8 mouse cellular contexts compared by ENCODE assay signal in genomic region chr17:46555673-46556583, GRCm38 (mm10). TPM values are rescaled to one million over a fixed set of nuclear protein-coding genes. Genes with fewer than 3 reads are reported as not detected.
DNase-seq lines count a peak whose midpoint lies in the region; ATAC-seq and TF ChIP-seq lines count a peak whose summit lies in the region.

Gene Srf (minus strand): TSS chr17:46556175.

- peak; percentile 95 for ATAC-seq in forebrain, embryonic 12.5 days (ENCODE audit: low FRiP score)
- ATAC-seq in heart, postnatal 0 days (ENCODE audit: insufficient read depth, low read depth) = peak; percentile 87
- peak; percentile 96 for ATAC-seq in liver, embryonic 16.5 days (ENCODE audit: low read depth)
- peak; percentile 95 for ATAC-seq in neural tube, embryonic 13.5 days (ENCODE audit: low read depth)

- TF ChIP-seq POLR2A in testis, adult 2 months (IDR thresholded peaks at IDR 0.05; ENCODE audit: control insufficient read depth, low read depth, low read length) = peak; percentile 54

- peaks cover 18% of the 10 kb centered on the region for H3K27me3 ChIP-seq in E14TG2a.4 (ENCODE audit: insufficient read depth, low read length)
- no peaks in the 10 kb centered on the region for H3K27me3 ChIP-seq in forebrain, embryonic 12.5 days
- no peaks in the 10 kb centered on the region for H3K27me3 ChIP-seq in heart, postnatal 0 days (ENCODE audit: control insufficient read depth, insufficient read depth, low read length)
- H3K27me3 ChIP-seq in liver, embryonic 16.5 days (ENCODE audit: control insufficient read depth, insufficient read depth, low read depth, low read length) = no peaks in the 10 kb centered on the region
- no peaks in the 10 kb centered on the region for H3K27me3 ChIP-seq in neural tube, embryonic 13.5 days
- no peaks in the 10 kb centered on the region for H3K27me3 ChIP-seq in testis, adult 2 months (ENCODE audit: control insufficient read depth, insufficient read depth, low read length)

- peak within 1 kb of the TSS; percentile 96 for H3K4me2 ChIP-seq in forebrain, embryonic 12.5 days
- H3K4me2 ChIP-seq in heart, postnatal 0 days (ENCODE audit: low read depth, low read length) = peak within 1 kb of the TSS; percentile 83
- peak within 1 kb of the TSS; percentile 98 for H3K4me2 ChIP-seq in liver, embryonic 16.5 days (ENCODE audit: low read depth, low read length)
- H3K4me2 ChIP-seq in neural tube, embryonic 13.5 days = peak within 1 kb of the TSS; percentile 94

- peak within 1 kb of the TSS; percentile 92 for H3K27ac ChIP-seq in forebrain, embryonic 12.5 days
- peak within 1 kb of the TSS; percentile 99 for H3K27ac ChIP-seq in heart, postnatal 0 days (ENCODE audit: low read depth)
- peak within 1 kb of the TSS; percentile 82 for H3K27ac ChIP-seq in liver, embryonic 16.5 days (ENCODE audit: low read length)
- peak within 1 kb of the TSS; percentile 95 for H3K27ac ChIP-seq in neural tube, embryonic 13.5 days (replicated peaks)
- H3K27ac ChIP-seq in testis, adult 2 months (ENCODE audit: control insufficient read depth, insufficient read depth, low read depth, low read length) = peak within 1 kb of the TSS; percentile 84

- whole genome bisulfite sequencing in forebrain, embryonic 12.5 days = under 1% methylated on average over 83 of the region's 87 CpGs
- WGBS in heart, postnatal 0 days = under 1% methylated on average over 84 of the region's 87 CpGs
- under 1% methylated on average over 86 of the region's 87 CpGs for WGBS in liver, embryonic 16.5 days (ENCODE audit: insufficient replicate concordance)
- WGBS in neural tube, embryonic 13.5 days = under 1% methylated on average over 81 of the region's 87 CpGs

- no peak for TF ChIP-seq CTCF in E14TG2a.4 (conservative IDR thresholded peaks at IDR 0.05; ENCODE audit: low read length)
- TF ChIP-seq CTCF in heart, postnatal 0 days (IDR thresholded peaks at IDR 0.05; ENCODE audit: low read depth) = 0 out of 2 replicates have a peak, but pooled peaks have one; percentile 1
- TF ChIP-seq CTCF in testis, adult 2 months (IDR thresholded peaks at IDR 0.05; ENCODE audit: control insufficient read depth, insufficient read depth, insufficient replicate concordance, low read depth, low read length) = peak; percentile 38; the same call in 1 of the 2 replicates

- peak; percentile 96 for DNase-seq in c-Kit-positive CD71-positive TER-119-positive erythroid progenitor cells, embryonic 14.5 days (ENCODE audit: low spot score)
- peak; percentile 99 for DNase-seq in heart, postnatal 0 days (ENCODE audit: low spot score)
- DNase-seq in kidney, postnatal 4 days = peak; percentile 95 to 97

- peak within 1 kb of the TSS; percentile 99 for H3K9ac ChIP-seq in forebrain, embryonic 12.5 days
- H3K9ac ChIP-seq in heart, postnatal 0 days (replicated peaks; ENCODE audit: low read depth, low read length) = peak within 1 kb of the TSS; percentile 100
- H3K9ac ChIP-seq in liver, embryonic 16.5 days (ENCODE audit: low read depth, low read length) = peak within 1 kb of the TSS; percentile 94
- H3K9ac ChIP-seq in neural tube, embryonic 13.5 days = peak within 1 kb of the TSS; percentile 99

- H3K36me3 ChIP-seq in E14TG2a.4 (ENCODE audit: insufficient read depth, low read length) = peaks cover 19% of the 10 kb centered on the region
- H3K36me3 ChIP-seq in forebrain, embryonic 12.5 days (replicated peaks) = peaks cover 14% of the 10 kb centered on the region
- H3K36me3 ChIP-seq in heart, postnatal 0 days (replicated peaks; ENCODE audit: control insufficient read depth, insufficient read depth, low read length) = peaks cover 9% of the 10 kb centered on the region
- H3K36me3 ChIP-seq in liver, embryonic 16.5 days (ENCODE audit: control insufficient read depth, insufficient read depth) = no peaks in the 10 kb centered on the region; the same call in 1 of the 2 replicates
- H3K36me3 ChIP-seq in neural tube, embryonic 13.5 days = peaks cover 14% of the 10 kb centered on the region
- no peaks in the 10 kb centered on the region for H3K36me3 ChIP-seq in testis, adult 2 months (ENCODE audit: control insufficient read depth, insufficient read depth, low read length)

- H3K9me3 ChIP-seq in E14TG2a.4 (ENCODE audit: low read length) = no peaks in the 10 kb centered on the region
- no peaks in the 10 kb centered on the region for H3K9me3 ChIP-seq in forebrain, embryonic 12.5 days
- H3K9me3 ChIP-seq in heart, postnatal 0 days (replicated peaks; ENCODE audit: control insufficient read depth, low read length) = no peaks in the 10 kb centered on the region
- no peaks in the 10 kb centered on the region for H3K9me3 ChIP-seq in liver, embryonic 16.5 days (replicated peaks; ENCODE audit: control insufficient read depth, low read length)
- no peaks in the 10 kb centered on the region for H3K9me3 ChIP-seq in neural tube, embryonic 13.5 days

- H3K4me1 ChIP-seq in E14TG2a.4 (replicated peaks; ENCODE audit: low read depth, low read length) = peaks cover 43% of the 10 kb centered on the region
- peaks cover 36% of the 10 kb centered on the region for H3K4me1 ChIP-seq in forebrain, embryonic 12.5 days
- H3K4me1 ChIP-seq in heart, postnatal 0 days (ENCODE audit: control insufficient read depth, insufficient read depth) = peaks cover 17% of the 10 kb centered on the region; the same call in 1 of the 2 replicates
- peaks cover 36% of the 10 kb centered on the region for H3K4me1 ChIP-seq in liver, embryonic 16.5 days (ENCODE audit: control insufficient read depth, low read depth, low read length)
- peaks cover 45% of the 10 kb centered on the region for H3K4me1 ChIP-seq in neural tube, embryonic 13.5 days (replicated peaks)
- H3K4me1 ChIP-seq in testis, adult 2 months (ENCODE audit: control insufficient read depth, insufficient read depth, low read length) = peaks cover 22% of the 10 kb centered on the region

- peak within 1 kb of the TSS; percentile 91 for H3K4me3 ChIP-seq in E14TG2a.4 (replicated peaks; ENCODE audit: low read length)
- H3K4me3 ChIP-seq in forebrain, embryonic 12.5 days (replicated peaks) = peak within 1 kb of the TSS; percentile 98
- H3K4me3 ChIP-seq in heart, postnatal 0 days (ENCODE audit: low read depth, low read length) = peak within 1 kb of the TSS; percentile 99
- peak within 1 kb of the TSS; percentile 96 for H3K4me3 ChIP-seq in liver, embryonic 16.5 days (ENCODE audit: low read depth, low read length)
- peak within 1 kb of the TSS; percentile 98 for H3K4me3 ChIP-seq in neural tube, embryonic 13.5 days
- peak within 1 kb of the TSS; percentile 89 for H3K4me3 ChIP-seq in testis, adult 2 months (ENCODE audit: control insufficient read depth, low read depth, low read length)

- 0 out of 2 replicates have a peak, but pooled peaks have one; percentile 44 for TF ChIP-seq EP300 in heart, postnatal 0 days (IDR thresholded peaks at IDR 0.05; ENCODE audit: low read depth)

RNA-seq across cellular contexts. Expression of gene Srf, which starts in this region (rescaled TPM):
- polyA plus RNA-seq in forebrain, embryonic 12.5 days (2016; fragmentation: Nextera tagmentation; extraction: Ambion mirVana) = 5.0 TPM in 2 replicates
- 192 and 271 TPM in 2 replicates for total RNA-seq in heart, postnatal 0 days (2014; rRNA removed; ENCODE audit: low replicate concordance)
- polyA plus RNA-seq in heart, postnatal 0 days (2015; fragmentation: Nextera tagmentation; extraction: Ambion mirVana) = 6.4 and 8.8 TPM in 2 replicates
- 1.8 and 2.0 TPM in 2 replicates for polyA plus RNA-seq in liver, embryonic 16.5 days (2015; fragmentation: Nextera tagmentation; extraction: Ambion mirVana)
- polyA plus RNA-seq in neural tube, embryonic 13.5 days (2015; fragmentation: Nextera tagmentation; extraction: Ambion mirVana) = 4.7 and 5.4 TPM in 2 replicates
- 96.2 and 106 TPM in 2 replicates for polyA plus RNA-seq in testis, adult 2 months (2012; rRNA removed)

Comparison
In these comparisons a context has a peak if more than half of its experiments do, and no peak if none do; other contexts are left out.
1. Peak in every context shown above with its lines: DNase-seq, ATAC-seq, H3K4me3 ChIP-seq and H3K27ac ChIP-seq.